Mouse (Mus musculus) kidney, adult 2 months (tissue): ENCODE data around the gene Pdzd7. TPM values are rescaled to one million over a fixed set of nuclear protein-coding genes. Genes with fewer than 3 reads are reported as not detected.

Experiments
- DNase-seq: peaks from one replicate; pipeline ENCODE4 v3.0.0; 2021
- H3K27ac ChIP-seq: fragments of 200-500 bp; 2 replicates; pipeline ENCODE4 v1.5.1; 2012; ENCODE audit warnings: low read depth, low read length, control low read depth, inconsistent platforms; ENCODE audit not compliant: insufficient read depth
- H3K27me3 ChIP-seq: fragments of 200-500 bp; replicated peaks from 2 replicates; pipeline ENCODE4 v1.6.1; 2012; ENCODE audit warnings: mild to moderate bottlenecking, moderate library complexity, low read length, inconsistent platforms; ENCODE audit not compliant: control insufficient read depth, insufficient read depth
- H3K36me3 ChIP-seq: fragments of 200-500 bp; 2 replicates; pipeline ENCODE4 v1.6.1; 2012; ENCODE audit warnings: mild to moderate bottlenecking, moderate library complexity, low read length, inconsistent platforms; ENCODE audit not compliant: control insufficient read depth, insufficient read depth
- H3K4me1 ChIP-seq: fragments of 200-500 bp; 2 replicates; pipeline ENCODE4 v1.6.1; 2011; ENCODE audit warnings: low read length; ENCODE audit not compliant: control insufficient read depth, insufficient read depth
- H3K4me3 ChIP-seq: fragments of 200-500 bp; 2 replicates; pipeline ENCODE4 v1.5.1; 2011; ENCODE audit warnings: mild to moderate bottlenecking, low read depth, low read length, control low read depth; ENCODE audit not compliant: insufficient read depth
- CTCF ChIP-seq: fragments of 200-500 bp; conservative IDR thresholded peaks from 2 replicates; pipeline ENCODE4 v1.5.1; 2011; ENCODE audit warnings: low read depth, mild to moderate bottlenecking, control low read depth, low read length, moderate library complexity, mixed read lengths; ENCODE audit not compliant: insufficient read depth, insufficient read length
- POLR2A ChIP-seq: fragments of 200-500 bp; IDR thresholded peaks from one replicate; pipeline ENCODE4 v1.6.1; 2011; ENCODE audit warnings: low read depth, low read length, control low read depth
- WGBS: fragments of 180-500 bp; shearing (Covaris S2); methylation state at CpG from one replicate; pipeline ENCODE4 v1.1.7; 2018; 5-methylcytosine and 5-hydroxymethylcytosine counted together
- polyA plus RNA-seq: library from polyadenylated mRNA; depleted of rRNA; stranded (reverse); fragments of >200 nt; gene quantifications from 2 replicates; pipeline ENCODE4 v1.2.3, GENCODE M21; 2012

Gene Pdzd7
- polyA plus RNA-seq, 1 experiment: 0.74 TPM

- WGBS: 84% methylated on average over 7 of the region's 7 CpGs
- H3K27ac ChIP-seq: no peak overlapping the region
- no peaks in the 10 kb centered on the region for H3K36me3 ChIP-seq
- TF ChIP-seq CTCF (no peak), POLR2A (no peak)
- H3K27me3 ChIP-seq: no peaks in the 10 kb centered on the region
- no peak overlapping the region for H3K4me3 ChIP-seq
- no peak for DNase-seq
- peaks cover 19% of the 10 kb centered on the region for H3K4me1 ChIP-seq
Measured at GRCm38 (mm10) chr19:45003740-45004516, 41.6 kb downstream of the Pdzd7 start.

- DNase-seq: peak; percentile 31
- Histone ChIP-seq H3K4me1 (peaks cover 9% of the 10 kb centered on the region), H3K4me3 (no peak overlapping the region), H3K27me3 (no peaks in the 10 kb centered on the region), H3K36me3 (no peaks in the 10 kb centered on the region), H3K27ac (no peak overlapping the region)
- TF ChIP-seq CTCF (peak; percentile 51; the same call in 1 of the 2 replicates), POLR2A (no peak)
- WGBS: 60% methylated on average over 3 of the region's 3 CpGs
Measured at GRCm38 (mm10) chr19:45002301-45002700, 43.2 kb downstream of the Pdzd7 start.

- 81% methylated on average over 8 of the region's 8 CpGs for WGBS
- no peaks in the 10 kb centered on the region for H3K36me3 ChIP-seq
Measured at GRCm38 (mm10) chr19:44999647-45000046, 45.9 kb downstream of the Pdzd7 start.

GRCm38 (mm10) chr19:44997786-44998185 lies 47.7 kb downstream of the Pdzd7 start:
- H3K27me3 ChIP-seq: no peaks in the 10 kb centered on the region
- H3K36me3 ChIP-seq: no peaks in the 10 kb centered on the region
- DNase-seq: no peak
- no peak overlapping the region for H3K4me3 ChIP-seq
- no peak for TF ChIP-seq CTCF
- TF ChIP-seq POLR2A: no peak
- no peak overlapping the region for H3K27ac ChIP-seq
- H3K4me1 ChIP-seq: no peaks in the 10 kb centered on the region
- 87% methylated on average over 11 of the region's 11 CpGs for WGBS

More at GRCm38 (mm10) chr19:44999647-45000046, 45.9 kb downstream of the Pdzd7 start:
- Histone ChIP-seq H3K27me3 (no peaks in the 10 kb centered on the region), H3K4me3 (no peak overlapping the region), H3K27ac (no peak overlapping the region), H3K4me1 (no peaks in the 10 kb centered on the region)
- no peak for DNase-seq
- TF ChIP-seq CTCF (no peak), POLR2A (no peak)

- no peaks in the 10 kb centered on the region for H3K27me3 ChIP-seq
- TF ChIP-seq POLR2A (no peak), CTCF (no peak)
- no peak overlapping the region for H3K27ac ChIP-seq
- DNase-seq: no peak
- no peak overlapping the region for H3K4me3 ChIP-seq
- H3K4me1 ChIP-seq: peaks cover 14% of the 10 kb centered on the region; the same call in 1 of the 2 replicates
- 67% methylated on average over 7 of the region's 7 CpGs for WGBS
- H3K36me3 ChIP-seq: no peaks in the 10 kb centered on the region
Measured at GRCm38 (mm10) chr19:44992712-44993111, 52.8 kb downstream of the Pdzd7 start.

DNA sequence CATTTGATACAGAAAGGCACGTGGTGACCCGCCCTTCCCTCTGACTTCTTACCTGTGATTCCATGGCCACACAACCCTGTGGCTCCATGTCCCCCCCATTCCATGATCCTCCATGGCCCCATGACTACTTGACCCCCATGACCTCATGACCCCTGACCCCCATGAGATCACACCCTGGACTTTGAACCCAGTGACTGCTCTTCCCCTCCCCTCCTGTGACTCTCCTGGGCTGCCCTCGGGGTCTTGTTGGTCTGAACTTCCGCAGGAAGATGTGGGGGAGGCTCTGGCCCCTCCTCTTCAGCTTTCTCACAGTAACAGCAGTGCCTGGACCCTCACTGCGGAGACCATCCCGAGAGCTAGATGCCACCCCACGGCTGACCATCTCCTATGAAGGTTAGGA lies 53.3 kb downstream of the Pdzd7 start:
- H3K27me3 ChIP-seq: no peaks in the 10 kb centered on the region
- 49% methylated on average over 7 of the region's 7 CpGs for WGBS
- H3K36me3 ChIP-seq: no peaks in the 10 kb centered on the region
- DNase-seq: no peak
- H3K4me1 ChIP-seq: peaks cover 14% of the 10 kb centered on the region; the same call in 1 of the 2 replicates
- TF ChIP-seq POLR2A (no peak), CTCF (no peak)
- no peak overlapping the region for H3K27ac ChIP-seq
- H3K4me3 ChIP-seq: no peak overlapping the region

- DNase-seq: peak; percentile 68
- Histone ChIP-seq H3K27ac (no peak overlapping the region), H3K36me3 (no peaks in the 10 kb centered on the region), H3K4me3 (no peak overlapping the region), H3K4me1 (peaks cover 14% of the 10 kb centered on the region; the same call in 1 of the 2 replicates), H3K27me3 (no peaks in the 10 kb centered on the region)
- TF ChIP-seq POLR2A (no peak), CTCF (no peak)
- WGBS: 67% methylated on average over 8 of the region's 8 CpGs
Measured at GRCm38 (mm10) chr19:44991031-44991430, 54.5 kb downstream of the Pdzd7 start.
